Mouse (Mus musculus) neutrophil, adult 5-6 weeks (primary cell): Measurements from ENCODE around the gene Ift22. TPM values are rescaled to one million over a fixed set of nuclear protein-coding genes. Genes with fewer than 3 reads are reported as not detected.

Experiments
- ATAC-seq: fragments of 151-379, 151-347 bp; 2 replicates; pipeline ENCODE4 v1.8.0; 2017; ENCODE audit warnings: mild to moderate bottlenecking, moderate TSS enrichment; ENCODE audit not compliant: insufficient number of reproducible peaks, poor library complexity, low FRiP score, severe bottlenecking; ENCODE audit errors: extremely low read depth
- total RNA-seq: library from RNA; stranded (forward); fragments of 200-1000 nt; gene quantifications from 2 replicates; pipeline ENCODE4 v1.2.3, GENCODE M21; 2017

The Ift22 gene
- total RNA-seq, 1 experiment from 2014 or later, result 8.8 TPM

DNA sequence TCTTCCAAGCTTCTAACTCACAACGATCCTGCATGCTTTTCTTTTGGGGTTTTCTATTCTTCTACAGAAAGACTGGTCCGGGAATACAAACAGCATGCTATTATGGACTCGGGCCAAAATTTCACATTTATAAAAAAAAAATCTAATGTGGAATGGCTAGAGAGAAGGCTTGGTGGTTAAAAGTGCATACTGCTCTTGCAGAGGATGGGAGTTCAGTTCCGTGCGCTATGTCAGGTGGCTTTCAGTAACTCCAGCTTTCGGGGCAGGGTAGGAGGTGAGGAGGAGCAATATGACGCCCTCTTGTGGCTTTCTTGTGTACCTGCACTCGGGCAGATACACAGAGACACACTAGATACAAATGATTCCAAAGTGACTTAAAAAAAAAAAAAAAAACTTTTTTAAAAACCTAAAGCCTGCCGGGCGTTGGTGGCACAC lies 12.4 kb upstream of the Ift22 start:
- no peak for ATAC-seq

GRCm38 (mm10) chr5:136904621-136905020 lies 3.3 kb upstream of the Ift22 start:
- no peak for ATAC-seq

GRCm38 (mm10) chr5:136905630-136906029 lies 2.3 kb upstream of the Ift22 start:
- ATAC-seq, result no peak

DNA sequence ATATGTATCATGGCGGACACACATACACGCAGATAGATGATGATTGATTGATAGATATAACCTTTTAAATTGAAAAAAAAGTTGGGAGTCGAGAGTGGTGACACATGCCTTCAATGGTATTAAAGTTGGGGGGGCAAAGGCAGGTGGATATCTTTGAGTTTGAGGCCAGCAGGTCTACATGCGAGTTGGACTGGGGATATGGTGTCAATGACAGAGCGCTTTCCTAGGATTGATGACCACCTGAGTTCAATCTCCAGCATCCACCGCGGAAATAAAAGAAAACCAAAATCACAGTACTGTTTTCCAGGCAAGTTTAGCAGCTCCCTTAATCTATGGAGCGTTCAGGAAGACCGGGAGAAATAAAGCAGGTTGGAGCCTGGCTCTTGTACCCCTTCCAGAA lies 363 bp upstream of the Ift22 start:
- no peak for ATAC-seq

GRCm38 (mm10) chr5:136914183-136914582 lies 6.2 kb downstream of the Ift22 start:
- ATAC-seq, result no peak

DNA sequence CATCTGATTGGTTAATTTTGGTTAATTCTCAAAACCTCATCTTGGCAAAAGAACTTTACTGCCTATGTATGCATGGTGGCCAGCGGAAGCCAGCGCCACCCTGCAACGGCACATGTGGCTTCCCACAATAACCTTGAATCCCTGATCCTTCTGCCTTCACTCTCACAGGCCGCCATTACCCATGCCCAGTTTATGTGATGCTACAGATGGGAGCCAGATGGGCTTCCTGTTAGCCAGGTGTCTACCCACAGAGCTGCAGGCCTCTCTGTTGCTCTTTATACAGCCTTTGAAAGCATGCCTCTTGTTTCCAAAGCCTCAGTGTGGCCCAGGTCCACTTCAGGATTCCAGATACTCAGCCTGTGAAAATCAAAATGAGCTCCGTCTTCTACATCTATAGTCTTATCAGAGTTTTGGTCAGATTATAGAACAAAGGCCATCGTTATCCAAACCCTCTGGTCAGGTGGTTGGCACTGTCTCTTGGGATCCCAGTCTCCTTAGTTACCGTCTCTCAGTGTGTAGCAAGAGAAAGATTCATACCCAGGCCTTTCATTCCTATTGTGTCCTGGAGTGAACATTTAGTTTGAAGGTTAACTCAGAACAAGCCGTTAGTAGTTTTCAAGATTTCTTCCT lies 9.8 kb downstream of the Ift22 start:
- no peak for ATAC-seq

GRCm38 (mm10) chr5:136918655-136919472 lies 10.9 kb downstream of the Ift22 start:
- ATAC-seq, result peak; percentile 90

DNA sequence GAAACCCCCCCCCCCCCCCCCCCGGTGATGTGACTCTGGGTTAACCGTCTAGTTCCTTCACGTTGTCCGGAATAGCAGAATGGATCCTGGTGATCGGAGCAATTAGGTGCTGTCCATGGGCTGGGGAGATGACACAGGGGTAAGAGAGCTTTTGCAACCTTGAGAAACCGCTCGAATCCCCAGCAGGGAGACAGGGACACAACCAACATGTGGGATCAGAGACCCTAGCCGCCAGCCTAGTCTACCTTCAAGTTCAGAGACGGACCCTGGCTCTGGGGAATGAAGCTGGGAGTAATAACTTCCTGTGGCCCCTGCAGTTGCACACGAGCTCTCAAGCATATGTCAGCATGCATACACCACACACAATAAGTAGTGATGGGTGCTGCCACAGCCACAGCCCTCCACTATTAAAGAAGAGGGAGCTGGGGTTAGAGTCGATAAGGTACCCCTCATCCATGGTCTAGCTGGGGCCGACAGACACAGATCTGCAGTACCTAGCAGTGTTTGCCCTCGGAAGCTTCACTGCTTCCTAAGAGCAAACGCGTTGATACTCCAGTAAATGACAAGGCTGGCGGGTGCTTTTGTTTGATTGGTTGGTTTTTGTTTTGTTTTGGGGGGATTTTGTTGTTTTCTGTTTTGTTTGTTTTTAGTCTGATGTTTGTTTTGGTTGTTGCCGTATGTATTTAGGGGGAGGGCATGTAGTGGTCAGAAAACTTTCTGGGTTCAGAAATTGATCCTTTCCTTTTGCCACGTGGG lies 11.8 kb downstream of the Ift22 start:
- no peak for ATAC-seq

DNA sequence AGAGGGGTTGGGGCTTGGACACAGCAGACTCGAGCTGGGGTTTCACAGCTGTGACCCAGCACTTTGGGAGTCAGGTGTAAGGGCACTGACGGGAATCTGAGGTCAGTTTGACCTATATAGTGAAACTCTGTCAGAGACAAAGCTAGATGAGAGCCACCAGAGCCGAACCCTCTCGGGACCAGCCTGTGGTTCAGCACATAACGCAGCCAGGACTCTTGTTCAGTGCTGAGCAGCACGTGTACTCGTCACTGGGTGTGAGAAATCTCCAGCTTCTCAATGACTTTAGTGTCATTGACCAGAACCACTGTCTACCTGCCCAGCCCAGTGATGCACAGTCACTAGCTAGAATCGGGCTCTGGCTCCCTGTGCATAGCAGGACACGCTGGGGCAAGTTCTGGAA lies 14.9 kb downstream of the Ift22 start:
- ATAC-seq, result no peak

DNA sequence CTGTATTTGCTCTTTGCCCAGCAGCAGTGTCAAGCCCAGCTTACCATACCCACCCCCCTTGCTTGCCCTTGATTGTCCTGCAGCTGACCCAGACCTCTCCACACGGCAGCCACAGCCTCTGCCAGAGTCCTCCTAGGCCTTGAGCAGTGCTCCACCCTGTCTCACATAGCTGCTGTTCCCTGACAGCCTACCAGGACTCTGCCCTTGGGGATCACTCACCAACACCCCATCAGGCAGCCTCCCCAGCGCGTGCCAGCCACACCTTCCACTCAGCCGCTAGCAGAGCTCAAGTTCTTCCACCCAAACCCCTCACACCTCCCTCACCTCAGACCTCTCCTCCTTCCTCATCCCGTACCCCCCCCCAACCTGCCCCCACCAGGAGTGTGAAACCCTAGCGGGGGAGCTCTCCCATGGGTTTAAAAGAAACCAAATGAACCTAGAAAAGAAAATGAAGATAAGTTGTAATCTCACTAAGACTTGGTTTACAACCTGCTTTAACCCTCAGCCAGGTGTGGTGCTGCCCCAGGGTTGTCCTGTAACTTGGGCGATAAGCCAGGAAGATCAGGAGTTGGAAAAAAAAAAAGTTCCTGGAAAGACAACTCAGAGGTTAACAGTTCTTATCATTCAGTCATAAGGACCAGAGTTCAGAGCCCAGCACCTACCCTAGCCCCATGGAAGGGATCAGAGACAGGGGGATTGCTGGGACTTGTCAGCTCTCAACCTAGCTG lies 16.0 kb downstream of the Ift22 start:
- no peak for ATAC-seq

DNA sequence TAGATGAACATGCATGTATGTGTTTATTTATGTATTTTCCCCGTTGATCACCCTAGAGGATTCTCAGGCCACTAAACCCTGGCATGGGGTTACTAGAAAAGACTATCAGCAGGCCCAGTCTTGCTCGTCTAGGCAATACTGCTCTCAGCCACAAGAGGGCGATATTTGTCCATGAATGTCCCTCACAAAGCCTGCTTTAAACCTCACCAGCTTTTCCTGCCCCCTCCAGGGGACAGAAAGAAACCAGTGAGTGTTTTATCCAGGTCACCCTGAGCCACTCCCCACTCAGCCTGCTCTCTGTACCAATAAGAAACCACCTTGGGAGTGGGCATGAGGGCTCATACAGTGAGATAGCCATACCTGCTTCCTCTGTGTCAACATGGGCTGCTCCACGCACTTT lies 21.1 kb downstream of the Ift22 start:
- peak; percentile 84 for ATAC-seq

GRCm38 (mm10) chr5:136931896-136932295 lies 23.9 kb downstream of the Ift22 start:
- ATAC-seq, result no peak

- ATAC-seq, result no peak
Measured at GRCm38 (mm10) chr5:136932956-136933355, 25.0 kb downstream of the Ift22 start.

DNA sequence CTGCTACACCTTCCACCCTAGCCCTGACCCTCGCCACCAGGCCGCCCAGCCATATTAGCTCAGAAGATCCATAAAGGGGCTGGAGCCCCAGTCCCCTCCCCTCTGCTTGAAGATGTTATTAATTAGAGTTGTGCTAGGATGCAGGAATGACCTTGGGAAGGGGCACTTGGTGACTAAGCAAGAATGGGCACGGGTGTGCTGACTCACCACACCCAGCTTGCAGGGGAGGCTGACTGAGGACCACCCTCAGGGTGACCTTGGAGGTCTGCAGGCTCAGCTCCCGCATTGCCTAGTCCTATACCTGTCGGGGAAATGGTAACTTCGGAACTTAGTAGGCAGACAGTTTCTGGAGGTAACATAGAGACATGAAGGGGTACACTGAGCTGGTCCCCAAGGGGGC lies 26.0 kb downstream of the Ift22 start:
- ATAC-seq, result no peak

- ATAC-seq, result no peak
Measured at GRCm38 (mm10) chr5:136935905-136936695, 28.1 kb downstream of the Ift22 start.

DNA sequence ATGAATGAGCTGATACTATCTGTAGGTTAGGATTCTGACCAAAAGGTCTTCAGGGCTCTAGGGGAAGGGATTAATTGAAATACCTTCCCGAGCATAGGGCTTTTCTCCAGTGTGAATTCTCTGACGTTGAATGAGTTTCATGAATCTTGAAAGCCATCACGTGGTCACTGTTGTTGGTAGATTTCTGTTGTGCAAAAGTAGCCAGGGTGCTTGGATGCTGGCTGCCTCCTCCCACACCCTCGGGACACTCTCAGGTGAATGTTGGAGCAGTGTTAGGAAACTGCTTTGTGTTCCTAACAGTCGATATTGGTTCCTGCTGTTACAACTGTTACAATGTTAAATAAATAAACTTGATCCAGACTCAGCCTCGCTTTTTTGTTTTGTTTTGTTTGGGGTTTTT lies 28.8 kb downstream of the Ift22 start:
- ATAC-seq, result no peak

- ATAC-seq, result no peak
Measured at GRCm38 (mm10) chr5:136937621-136938020, 29.7 kb downstream of the Ift22 start.

DNA sequence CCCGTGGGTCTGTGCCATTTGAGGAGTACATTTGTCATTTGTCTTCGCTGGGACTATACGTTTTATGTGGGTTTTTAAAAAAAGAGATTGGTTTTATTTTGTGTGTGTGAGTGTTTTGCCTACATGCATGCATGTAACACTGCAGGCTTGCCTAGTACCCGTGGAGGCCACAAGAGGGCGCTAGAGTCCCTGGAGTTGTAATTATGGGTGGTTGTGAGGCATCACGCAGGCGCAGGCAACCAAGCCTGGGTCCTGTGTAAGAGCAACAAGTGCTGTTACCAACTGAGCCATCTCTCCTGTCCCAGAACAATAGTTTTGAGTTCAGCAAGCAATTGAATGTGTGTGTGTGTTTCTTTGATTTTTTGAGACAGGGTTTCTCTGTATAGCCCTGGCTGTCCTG lies 31.3 kb downstream of the Ift22 start:
- ATAC-seq, result no peak
